Mouse (Mus musculus): Measurements from ENCODE around the gene Atp5j.

GRCm38 (mm10) chr16:84884572-84884971 lies 49.1 kb upstream of the Atp5j start:
- TF ChIP-seq POLR2A (IDR thresholded peaks at IDR 0.05; ENCODE audit: insufficient read depth, low read depth, low read length) = no peak
- TF ChIP-seq EP300 (IDR thresholded peaks at IDR 0.05; ENCODE audit: insufficient read depth, low read depth, low read length) = no peak
- TF ChIP-seq CTCF (IDR thresholded peaks at IDR 0.05) = no peak
